Mouse (Mus musculus): ENCODE data around the gene H3f3b. TPM values are rescaled to one million over a fixed set of nuclear protein-coding genes. Genes with fewer than 3 reads are reported as not detected.

Gene H3f3b
- polyA plus RNA-seq, 1 experiment = 513 TPM

GRCm38 (mm10) chr11:116011529-116012261 is 16.1 kb downstream of the H3f3b start:
- Histone ChIP-seq H3K4me1 (ENCODE audit: control insufficient read depth, insufficient read depth, low read length) (no peaks in the 10 kb centered on the region), H3K4me3 (ENCODE audit: insufficient read depth, low read length) (peak overlapping the region; percentile 67), H3K27ac (ENCODE audit: insufficient read depth, low read length) (no peak overlapping the region)
- TF ChIP-seq CTCF (IDR thresholded peaks at IDR 0.05; ENCODE audit: borderline replicate concordance, insufficient read depth, low read length) (no peak), POLR2A (IDR thresholded peaks at IDR 0.05; ENCODE audit: low read depth, low read length) (no peak)

- H3K4me1 ChIP-seq (ENCODE audit: control insufficient read depth, insufficient read depth, low read length) = no peaks in the 10 kb centered on the region
- H3K4me3 ChIP-seq (ENCODE audit: insufficient read depth, low read length) = no peak overlapping the region
- TF ChIP-seq CTCF (IDR thresholded peaks at IDR 0.05; ENCODE audit: borderline replicate concordance, insufficient read depth, low read length) = no peak
- TF ChIP-seq POLR2A (IDR thresholded peaks at IDR 0.05; ENCODE audit: low read depth, low read length) = no peak
- H3K27ac ChIP-seq (ENCODE audit: insufficient read depth, low read length) = no peak overlapping the region
These were observed 16.8 kb downstream of the H3f3b start for GRCm38 (mm10) chr11:116010948-116011347.

- H3K4me1 ChIP-seq (ENCODE audit: control insufficient read depth, insufficient read depth, low read length) = peaks cover 3% of the 10 kb centered on the region; the same call in 1 of the 2 replicates
- TF ChIP-seq CTCF (IDR thresholded peaks at IDR 0.05; ENCODE audit: borderline replicate concordance, insufficient read depth, low read length) (no peak), POLR2A (IDR thresholded peaks at IDR 0.05; ENCODE audit: low read depth, low read length) (no peak)
- no peak overlapping the region for H3K4me3 ChIP-seq (ENCODE audit: insufficient read depth, low read length)
- no peak overlapping the region for H3K27ac ChIP-seq (ENCODE audit: insufficient read depth, low read length)
These were observed 17.6 kb downstream of the H3f3b start for GRCm38 (mm10) chr11:116010146-116010545.

GRCm38 (mm10) chr11:116009661-116010060 is 18.1 kb downstream of the H3f3b start:
- Histone ChIP-seq H3K27ac (ENCODE audit: insufficient read depth, low read length) (no peak overlapping the region), H3K4me1 (ENCODE audit: control insufficient read depth, insufficient read depth, low read length) (peaks cover 3% of the 10 kb centered on the region; the same call in 1 of the 2 replicates), H3K4me3 (ENCODE audit: insufficient read depth, low read length) (no peak overlapping the region)
- no peak for TF ChIP-seq CTCF (IDR thresholded peaks at IDR 0.05; ENCODE audit: borderline replicate concordance, insufficient read depth, low read length)
- no peak for TF ChIP-seq POLR2A (IDR thresholded peaks at IDR 0.05; ENCODE audit: low read depth, low read length)

- no peak overlapping the region for H3K4me3 ChIP-seq (ENCODE audit: insufficient read depth, low read length)
- peaks cover 3% of the 10 kb centered on the region; the same call in 1 of the 2 replicates for H3K4me1 ChIP-seq (ENCODE audit: control insufficient read depth, insufficient read depth, low read length)
- TF ChIP-seq POLR2A (IDR thresholded peaks at IDR 0.05; ENCODE audit: low read depth, low read length) (no peak), CTCF (IDR thresholded peaks at IDR 0.05; ENCODE audit: borderline replicate concordance, insufficient read depth, low read length) (no peak)
- H3K27ac ChIP-seq (ENCODE audit: insufficient read depth, low read length) = no peak overlapping the region
These were observed 18.9 kb downstream of the H3f3b start for GRCm38 (mm10) chr11:116008832-116009375.

GRCm38 (mm10) chr11:116008411-116008810 is 19.4 kb downstream of the H3f3b start:
- TF ChIP-seq CTCF (IDR thresholded peaks at IDR 0.05; ENCODE audit: borderline replicate concordance, insufficient read depth, low read length) = no peak
- Histone ChIP-seq H3K4me1 (ENCODE audit: control insufficient read depth, insufficient read depth, low read length) (peaks cover 3% of the 10 kb centered on the region; the same call in 1 of the 2 replicates), H3K4me3 (ENCODE audit: insufficient read depth, low read length) (no peak overlapping the region), H3K27ac (ENCODE audit: insufficient read depth, low read length) (no peak overlapping the region)

GRCm38 (mm10) chr11:116007095-116007850 is 20.5 kb downstream of the H3f3b start:
- Histone ChIP-seq H3K27ac (ENCODE audit: insufficient read depth, low read length) (no peak overlapping the region), H3K4me3 (ENCODE audit: insufficient read depth, low read length) (no peak overlapping the region), H3K4me1 (ENCODE audit: control insufficient read depth, insufficient read depth, low read length) (peaks cover 3% of the 10 kb centered on the region; the same call in 1 of the 2 replicates)
- TF ChIP-seq POLR2A (IDR thresholded peaks at IDR 0.05; ENCODE audit: low read depth, low read length) (no peak), CTCF (IDR thresholded peaks at IDR 0.05; ENCODE audit: borderline replicate concordance, insufficient read depth, low read length) (no peak)

GRCm38 (mm10) chr11:116005701-116006419 is 21.9 kb downstream of the H3f3b start:
- Histone ChIP-seq H3K27ac (ENCODE audit: insufficient read depth, low read length) (no peak overlapping the region), H3K4me1 (ENCODE audit: control insufficient read depth, insufficient read depth, low read length) (peaks cover 3% of the 10 kb centered on the region; the same call in 1 of the 2 replicates), H3K4me3 (ENCODE audit: insufficient read depth, low read length) (no peak overlapping the region)
- TF ChIP-seq CTCF (IDR thresholded peaks at IDR 0.05; ENCODE audit: borderline replicate concordance, insufficient read depth, low read length) (no peak), POLR2A (IDR thresholded peaks at IDR 0.05; ENCODE audit: low read depth, low read length) (no peak; the same call in 1 of the 2 replicates)
